Mouse (Mus musculus) kidney, embryonic 15.5 days (tissue): Measurements from ENCODE around the gene Avil. TPM values are rescaled to one million over a fixed set of nuclear protein-coding genes. Genes with fewer than 3 reads are reported as not detected.

Source experiments
- ATAC-seq: fragments of 200-750 bp; cut with Nextera tagmentation; replicated peaks from 2 replicates; pipeline ENCODE4 v1.8.0; 2017; ENCODE audit warnings: moderate TSS enrichment; ENCODE audit not compliant: low FRiP score
- H3K27ac ChIP-seq: fragments of 300-500 bp; sonication (generic); 2 replicates; pipeline ENCODE4 v1.5.1; 2015; ENCODE audit warnings: mild to moderate bottlenecking, inconsistent platforms
- H3K27me3 ChIP-seq: fragments of 300-500 bp; sonication (generic); 2 replicates; pipeline ENCODE4 v1.6.1; 2015; ENCODE audit warnings: inconsistent platforms
- H3K36me3 ChIP-seq: fragments of 300-500 bp; sonication (generic); 2 replicates; pipeline ENCODE4 v1.6.1; 2015; ENCODE audit warnings: inconsistent platforms
- H3K4me1 ChIP-seq: fragments of 300-500 bp; sonication (generic); 2 replicates; pipeline ENCODE4 v1.6.1; 2015; ENCODE audit warnings: inconsistent platforms
- H3K4me2 ChIP-seq: fragments of 300-500 bp; sonication (generic); 2 replicates; pipeline ENCODE4 v1.6.1; 2015; ENCODE audit warnings: moderate library complexity, mild to moderate bottlenecking, inconsistent platforms
- H3K4me3 ChIP-seq: fragments of 300-500 bp; sonication (generic); replicated peaks from 2 replicates; pipeline ENCODE4 v1.5.1; 2015; ENCODE audit warnings: mild to moderate bottlenecking, inconsistent platforms
- H3K9ac ChIP-seq: fragments of 300-500 bp; sonication (generic); 2 replicates; pipeline ENCODE4 v1.6.1; 2015; ENCODE audit warnings: mild to moderate bottlenecking, inconsistent platforms
- H3K9me3 ChIP-seq: fragments of 300-500 bp; sonication (generic); replicated peaks from 2 replicates; pipeline ENCODE4 v1.6.1; 2016; ENCODE audit warnings: inconsistent platforms
- WGBS: fragments of 180-500 bp; shearing (Covaris S2); methylation state at CpG from one replicate; pipeline ENCODE4 v1.1.7; 2015; ENCODE audit warnings: mixed read lengths; 5-methylcytosine and 5-hydroxymethylcytosine counted together
- microRNA counts: library from miRNA; unstranded; fragments of <30 nt; microRNA quantifications from one replicate; lab custom pipeline; 2016
- microRNA-seq: library from miRNA; unstranded; fragments of <30 nt; microRNA quantifications from one replicate; pipeline ENCODE4, GENCODE M21; 2016
- polyA plus RNA-seq: library from polyadenylated mRNA; unstranded; fragments of >200 nt; fragmentation: Nextera tagmentation; extraction: Ambion mirVana; gene quantifications from 2 replicates; pipeline ENCODE4 v1.2.1, GENCODE M21; 2015

Gene Avil
- polyA plus RNA-seq, 1 experiment from 2014 or later: 0.10 TPM

DNA sequence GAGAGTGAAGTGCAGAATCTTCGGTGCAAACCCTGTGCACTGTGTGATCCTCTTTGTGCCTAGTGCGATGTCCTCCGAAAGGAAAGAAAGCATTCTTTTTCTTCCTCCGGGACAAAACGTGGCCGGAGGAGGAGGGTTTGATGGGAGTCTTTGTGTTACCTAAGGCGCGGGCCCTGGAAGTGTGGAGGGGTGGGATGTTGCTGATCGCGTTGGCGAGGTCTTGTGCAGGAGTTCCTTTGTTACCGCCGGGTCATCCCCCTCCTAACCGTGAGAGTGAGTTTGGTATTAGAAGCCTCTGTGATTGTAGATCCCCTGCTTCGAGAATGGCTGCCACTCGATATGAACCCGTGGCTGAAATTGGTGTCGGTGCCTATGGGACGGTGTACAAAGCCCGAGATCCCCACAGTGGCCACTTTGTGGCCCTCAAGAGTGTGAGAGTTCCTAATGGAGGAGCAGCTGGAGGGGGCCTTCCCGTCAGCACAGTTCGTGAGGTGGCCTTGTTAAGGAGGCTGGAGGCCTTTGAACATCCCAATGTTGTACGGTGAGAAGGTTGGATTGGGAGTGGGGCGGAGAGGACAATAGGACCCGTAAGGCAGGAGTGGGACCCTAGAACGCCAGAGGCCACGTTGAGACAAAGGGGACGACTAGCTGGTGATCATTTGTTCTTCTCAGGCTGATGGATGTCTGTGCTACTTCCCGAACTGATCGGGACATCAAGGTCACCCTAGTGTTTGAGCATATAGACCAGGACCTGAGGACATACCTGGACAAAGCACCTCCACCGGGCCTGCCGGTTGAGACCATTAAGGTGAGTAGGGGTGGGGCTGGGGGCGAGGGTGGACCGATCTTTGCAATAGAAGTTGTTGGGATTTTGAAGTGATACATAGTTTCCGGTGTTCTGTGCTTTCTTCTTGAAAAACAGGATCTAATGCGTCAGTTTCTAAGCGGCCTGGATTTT, 63.7 kb downstream of the Avil start:
- H3K4me3 ChIP-seq: peak overlapping the region; percentile 89
- peaks cover 53% of the 10 kb centered on the region for H3K4me1 ChIP-seq
- no peak for ATAC-seq
- H3K36me3 ChIP-seq: peaks cover 44% of the 10 kb centered on the region
- H3K27me3 ChIP-seq: peaks cover 23% of the 10 kb centered on the region
- peak overlapping the region; percentile 96 for H3K9ac ChIP-seq
- H3K27ac ChIP-seq: peak overlapping the region; percentile 88
- H3K4me2 ChIP-seq: peak overlapping the region; percentile 77
- 11% methylated on average over 37 of the region's 37 CpGs for WGBS
- no peaks in the 10 kb centered on the region for H3K9me3 ChIP-seq

DNA sequence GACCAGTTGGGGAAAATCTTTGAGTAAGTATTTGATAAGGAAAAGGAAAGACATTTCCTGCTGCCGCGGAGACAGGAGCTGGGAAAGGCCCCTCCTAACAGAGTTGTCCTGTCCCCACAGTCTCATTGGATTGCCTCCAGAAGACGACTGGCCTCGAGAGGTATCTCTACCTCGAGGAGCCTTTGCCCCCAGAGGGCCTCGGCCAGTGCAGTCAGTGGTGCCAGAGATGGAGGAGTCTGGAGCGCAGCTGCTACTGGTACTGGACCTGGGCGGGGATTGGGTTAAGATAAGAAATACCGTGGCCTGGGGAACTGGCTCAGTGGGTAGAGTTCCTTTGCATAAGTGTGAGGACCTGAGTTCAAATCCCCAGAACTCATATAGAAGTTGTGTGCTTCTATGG, 65.5 kb downstream of the Avil start:
- 82% methylated on average over 9 of the region's 9 CpGs for WGBS

DNA sequence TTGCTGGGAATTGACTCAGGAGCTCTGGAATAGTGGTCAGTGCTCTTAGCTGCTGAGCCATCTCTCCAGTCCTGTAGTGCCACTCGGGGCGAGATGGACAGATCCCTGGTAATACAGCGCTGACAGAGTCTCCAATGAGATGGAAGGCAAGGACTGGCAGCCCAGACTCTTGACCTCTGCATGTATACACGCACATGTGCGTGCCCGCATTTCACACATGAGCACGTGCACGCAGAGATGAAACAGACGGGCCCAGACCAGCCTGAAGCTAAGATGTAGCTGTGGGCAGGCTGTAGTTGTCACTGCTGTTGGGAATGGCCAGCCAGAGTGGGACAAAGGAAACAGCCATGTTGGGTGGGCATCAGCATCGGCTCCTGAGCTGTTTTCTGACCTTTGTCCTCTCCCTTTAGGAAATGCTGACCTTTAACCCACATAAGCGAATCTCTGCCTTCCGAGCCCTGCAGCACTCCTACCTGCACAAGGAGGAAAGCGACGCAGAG, 66.1 kb downstream of the Avil start:
- WGBS: 89% methylated on average over 14 of the region's 14 CpGs
- Histone ChIP-seq H3K4me1 (peaks cover 47% of the 10 kb centered on the region), H3K36me3 (peaks cover 44% of the 10 kb centered on the region), H3K9ac (no peak overlapping the region), H3K4me3 (no peak overlapping the region), H3K4me2 (no peak overlapping the region), H3K9me3 (no peaks in the 10 kb centered on the region), H3K27me3 (peaks cover 5% of the 10 kb centered on the region), H3K27ac (no peak overlapping the region)
- no peak for ATAC-seq

More for the DNA sequence above, 65.5 kb downstream of the Avil start:
- Histone ChIP-seq H3K4me2 (no peak overlapping the region), H3K27ac (no peak overlapping the region), H3K27me3 (peaks cover 11% of the 10 kb centered on the region), H3K4me1 (peaks cover 46% of the 10 kb centered on the region), H3K9me3 (no peaks in the 10 kb centered on the region), H3K36me3 (peaks cover 44% of the 10 kb centered on the region), H3K9ac (no peak overlapping the region), H3K4me3 (no peak overlapping the region)
- no peak for ATAC-seq

DNA sequence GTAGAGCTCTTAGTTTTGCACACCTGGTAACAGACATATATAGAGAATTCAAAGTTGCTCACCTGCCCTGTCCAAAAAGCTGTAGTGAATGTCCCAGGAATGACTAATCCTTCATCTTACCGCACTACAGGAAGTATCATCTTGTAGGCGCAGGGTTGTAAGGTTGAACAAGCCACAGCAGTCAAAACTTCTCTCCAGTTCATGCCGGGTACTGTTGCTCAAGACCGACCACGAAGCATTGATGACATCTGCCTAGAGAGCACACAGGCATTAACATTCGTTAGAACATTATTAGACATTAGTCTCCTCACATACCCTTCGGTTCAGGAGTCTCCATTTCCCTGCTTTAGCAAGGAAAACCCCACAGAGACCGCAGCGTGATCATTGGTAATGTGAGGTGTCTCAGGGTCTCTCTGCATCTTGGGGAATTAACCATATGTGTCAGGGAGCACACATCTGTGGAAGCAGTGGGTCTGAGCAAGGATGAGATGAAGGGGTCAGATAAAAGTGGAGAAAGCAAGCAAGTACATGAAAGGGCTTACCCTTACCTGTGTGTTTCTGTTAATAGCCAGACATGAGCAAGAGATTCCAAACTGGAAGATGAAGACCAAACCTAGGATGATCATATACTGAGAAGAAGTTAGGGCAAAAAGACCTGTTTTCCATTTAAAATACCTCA, 68.0 kb downstream of the Avil start:
- H3K9ac ChIP-seq: peak overlapping the region; percentile 63; the same call in 1 of the 2 replicates
- 73% methylated on average over 9 of the region's 9 CpGs for WGBS
- peak overlapping the region; percentile 92 for H3K27ac ChIP-seq

DNA sequence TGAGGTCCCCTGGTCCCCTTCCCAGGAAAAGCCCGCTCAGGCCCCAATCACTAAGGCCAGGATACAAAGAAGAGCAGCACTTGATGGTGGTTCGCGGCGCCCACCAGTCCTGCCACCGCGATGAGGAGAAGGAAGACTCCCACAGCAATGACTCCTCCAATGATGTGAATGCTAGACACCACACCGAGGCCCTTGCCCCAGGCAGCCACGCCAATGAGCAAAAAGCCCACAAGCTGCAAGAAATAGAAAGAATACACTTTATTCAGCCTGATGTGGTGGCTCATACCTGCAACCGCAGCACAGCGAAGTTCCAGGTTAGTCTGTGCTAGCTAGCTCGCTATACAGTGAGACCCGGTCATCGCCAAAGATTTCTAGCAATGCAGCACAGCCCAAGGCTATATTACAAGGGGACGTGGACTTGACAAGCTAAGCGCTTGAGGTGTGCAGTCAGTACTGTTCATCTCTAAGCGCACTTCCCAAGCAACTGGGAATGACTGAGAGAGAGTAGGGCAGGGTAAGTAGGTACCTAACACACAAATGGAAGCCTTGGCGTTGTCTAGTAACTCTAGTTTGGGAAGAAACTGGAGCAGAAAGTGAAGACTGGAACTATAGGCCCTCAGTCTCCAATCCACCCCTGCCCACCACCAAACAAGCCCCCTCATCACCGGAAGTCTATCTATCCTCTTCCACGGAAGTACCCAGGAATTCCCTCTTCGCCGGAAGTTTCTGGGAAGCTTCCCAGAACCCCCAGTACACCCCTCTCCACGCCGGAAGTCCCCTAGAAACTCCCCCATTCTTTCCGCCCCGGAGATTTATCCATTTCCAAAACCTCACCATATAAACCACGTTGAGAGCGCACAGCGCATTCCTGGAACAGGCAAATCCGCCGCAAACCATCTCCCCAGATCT, 69.0 kb downstream of the Avil start:
- H3K9ac ChIP-seq: peak overlapping the region; percentile 63
- H3K36me3 ChIP-seq: peaks cover 44% of the 10 kb centered on the region
- peak overlapping the region; percentile 58 for H3K4me3 ChIP-seq
- peak overlapping the region; percentile 92 for H3K27ac ChIP-seq
- no peaks in the 10 kb centered on the region for H3K9me3 ChIP-seq
- H3K27me3 ChIP-seq: no peaks in the 10 kb centered on the region; the same call in 1 of the 2 replicates
- peak; percentile 59 for ATAC-seq
- WGBS: 5% methylated on average over 30 of the region's 30 CpGs
- H3K4me2 ChIP-seq: peak overlapping the region; percentile 89
- peaks cover 39% of the 10 kb centered on the region for H3K4me1 ChIP-seq

More for the DNA sequence above, 68.0 kb downstream of the Avil start:
- Histone ChIP-seq H3K36me3 (peaks cover 44% of the 10 kb centered on the region), H3K4me2 (peak overlapping the region; percentile 89), H3K9me3 (no peaks in the 10 kb centered on the region), H3K4me3 (peak overlapping the region; percentile 58), H3K4me1 (peaks cover 41% of the 10 kb centered on the region), H3K27me3 (no peaks in the 10 kb centered on the region)
- no peak for ATAC-seq

MicroRNA genes within 50 kb of the gene (microRNA counts, 519-probe panel; counts per million panel counts)
- microRNA mmu-miR-26a (lab: Ali Mortazavi, UCI) (2,404 counts per million, percentile 36 among the panel's probes with 10 or more counts), microRNA mmu-miR-546 (lab: Ali Mortazavi, UCI) (31.7 counts per million)

Small RNAs within 50 kb of the gene (microRNA-seq; reads per million reads assigned to microRNA genes)
- gene Mir26a-2 (44.9 reads per million, percentile 48 among the genes with 10 or more reads in this experiment), gene Mir546 (not detected)

Other genes starting within 250 kb of the Avil start
- 18.3 and 19.5 TPM in 2 replicates for gene Atp23, start 99.4 kb upstream of the Avil start, polyA plus RNA-seq
- gene Ctdsp2, start 22.0 kb upstream of the Avil start, polyA plus RNA-seq: 67.5 and 73.2 TPM in 2 replicates
- gene Tsfm, start 30.1 kb downstream of the Avil start, polyA plus RNA-seq: 96.4 and 99.7 TPM in 2 replicates
- 59.4 and 67.4 TPM in 2 replicates for gene Mettl1, start 40.7 kb downstream of the Avil start, polyA plus RNA-seq
- 0.93 and 1.00 TPM in 2 replicates for gene Eef1akmt3, start 40.8 kb downstream of the Avil start, polyA plus RNA-seq
- gene Cyp27b1, start 47.5 kb downstream of the Avil start, polyA plus RNA-seq: 9.9 and 12.3 TPM in 2 replicates
- gene March9, start 59.5 kb downstream of the Avil start, polyA plus RNA-seq: 1.1 and 1.4 TPM in 2 replicates
- gene Cdk4, start 62.8 kb downstream of the Avil start, polyA plus RNA-seq: 1,852 and 1,884 TPM in 2 replicates
- 185 and 189 TPM in 2 replicates for gene Tspan31, start 69.6 kb downstream of the Avil start, polyA plus RNA-seq
- gene Agap2, start 74.6 kb downstream of the Avil start, polyA plus RNA-seq: 0.04 and 0.42 TPM in 2 replicates
- 88.1 and 94.0 TPM in 2 replicates for gene Os9, start 120.4 kb downstream of the Avil start, polyA plus RNA-seq
- gene B4galnt1, start 164.5 kb downstream of the Avil start, polyA plus RNA-seq: 7.5 and 7.7 TPM in 2 replicates
- 3.1 and 3.3 TPM in 2 replicates for gene Slc26a10, start 179.9 kb downstream of the Avil start, polyA plus RNA-seq
- gene Arhgef25, start 189.4 kb downstream of the Avil start, polyA plus RNA-seq: 40.6 and 52.6 TPM in 2 replicates
- gene Dtx3, start 195.0 kb downstream of the Avil start, polyA plus RNA-seq: 100 and 129 TPM in 2 replicates
- gene Pip4k2c, start 210.9 kb downstream of the Avil start, polyA plus RNA-seq: 41.1 and 43.5 TPM in 2 replicates